Mouse (Mus musculus): ENCODE results near the gene Tmem205. TPM values are rescaled to one million over a fixed set of nuclear protein-coding genes. Genes with fewer than 3 reads are reported as not detected.
A peak's percentile ranks its signal among the peaks of the same experiment; 100 is the strongest.

The Tmem205 gene
- polyA plus RNA-seq, 1 experiment from 2014 or later: 41.5 TPM

- Histone ChIP-seq H3K4me3 (peak overlapping the region; percentile 60), H3K27me3 (replicated peaks) (no peaks in the 10 kb centered on the region), H3K9me3 (no peaks in the 10 kb centered on the region), H3K4me1 (peaks cover 37% of the 10 kb centered on the region), H3K4me2 (peak overlapping the region; percentile 71), H3K9ac (peak overlapping the region; percentile 87), H3K36me3 (peaks cover 7% of the 10 kb centered on the region), H3K27ac (replicated peaks) (peak overlapping the region; percentile 74)
- WGBS: 1% methylated on average over 6 of the region's 6 CpGs
- no peak for ATAC-seq (ENCODE audit: extremely low read depth, insufficient number of reproducible peaks, low FRiP score, low TSS enrichment)
Observed at GRCm38 (mm10) chr9:21926784-21927183, 572 bp downstream of the Tmem205 start.

- WGBS: 67% methylated on average over 6 of the region's 6 CpGs
- peak overlapping the region; percentile 87 for H3K9ac ChIP-seq
- peaks cover 37% of the 10 kb centered on the region for H3K4me1 ChIP-seq
- H3K4me2 ChIP-seq: peak overlapping the region; percentile 71
- H3K27ac ChIP-seq (replicated peaks): peak overlapping the region; percentile 74
- no peaks in the 10 kb centered on the region for H3K9me3 ChIP-seq
- H3K36me3 ChIP-seq: peaks cover 9% of the 10 kb centered on the region
- H3K27me3 ChIP-seq (replicated peaks): no peaks in the 10 kb centered on the region
- peak overlapping the region; percentile 60 for H3K4me3 ChIP-seq
- no peak for ATAC-seq (ENCODE audit: extremely low read depth, insufficient number of reproducible peaks, low FRiP score, low TSS enrichment)
Observed at GRCm38 (mm10) chr9:21926155-21926554, 1.2 kb downstream of the Tmem205 start.

- ATAC-seq (ENCODE audit: extremely low read depth, insufficient number of reproducible peaks, low FRiP score, low TSS enrichment): no peak
- Histone ChIP-seq H3K9me3 (no peaks in the 10 kb centered on the region), H3K36me3 (peaks cover 9% of the 10 kb centered on the region), H3K27me3 (replicated peaks) (no peaks in the 10 kb centered on the region), H3K4me1 (peaks cover 37% of the 10 kb centered on the region), H3K4me2 (no peak overlapping the region), H3K4me3 (no peak overlapping the region), H3K27ac (replicated peaks) (no peak overlapping the region), H3K9ac (no peak overlapping the region)
- 94% methylated on average over 1 of the region's 1 CpGs for WGBS
Observed at GRCm38 (mm10) chr9:21925506-21925905, 1.9 kb downstream of the Tmem205 start.

GRCm38 (mm10) chr9:21925034-21925433, 2.3 kb downstream of the Tmem205 start:
- peaks cover 9% of the 10 kb centered on the region for H3K36me3 ChIP-seq
- 87% methylated on average over 3 of the region's 3 CpGs for WGBS

GRCm38 (mm10) chr9:21924099-21924493, 3.3 kb downstream of the Tmem205 start:
- H3K4me1 ChIP-seq: peaks cover 37% of the 10 kb centered on the region
- H3K27me3 ChIP-seq (replicated peaks): no peaks in the 10 kb centered on the region
- H3K4me3 ChIP-seq: no peak overlapping the region
- H3K4me2 ChIP-seq: peak overlapping the region; percentile 16; the same call in 1 of the 2 replicates
- peaks cover 9% of the 10 kb centered on the region for H3K36me3 ChIP-seq
- WGBS: 21% methylated on average over 6 of the region's 6 CpGs
- no peaks in the 10 kb centered on the region for H3K9me3 ChIP-seq
- peak overlapping the region; percentile 92 for H3K27ac ChIP-seq (replicated peaks)
- H3K9ac ChIP-seq: no peak overlapping the region
- ATAC-seq (ENCODE audit: extremely low read depth, insufficient number of reproducible peaks, low FRiP score, low TSS enrichment): peak; percentile 71; the same call in 1 of the 2 replicates

More at GRCm38 (mm10) chr9:21925034-21925433, 2.3 kb downstream of the Tmem205 start:
- H3K4me2 ChIP-seq: no peak overlapping the region
- no peaks in the 10 kb centered on the region for H3K9me3 ChIP-seq
- H3K27me3 ChIP-seq (replicated peaks): no peaks in the 10 kb centered on the region
- peaks cover 37% of the 10 kb centered on the region for H3K4me1 ChIP-seq
- H3K27ac ChIP-seq (replicated peaks): no peak overlapping the region
- no peak for ATAC-seq (ENCODE audit: extremely low read depth, insufficient number of reproducible peaks, low FRiP score, low TSS enrichment)
- no peak overlapping the region for H3K9ac ChIP-seq
- H3K4me3 ChIP-seq: no peak overlapping the region

- peak overlapping the region; percentile 92 for H3K27ac ChIP-seq (replicated peaks)
- H3K9ac ChIP-seq: no peak overlapping the region
- no peak overlapping the region for H3K4me3 ChIP-seq
- H3K4me2 ChIP-seq: no peak overlapping the region
- H3K36me3 ChIP-seq: peaks cover 9% of the 10 kb centered on the region
- WGBS: 26% methylated on average over 3 of the region's 3 CpGs
- no peaks in the 10 kb centered on the region for H3K9me3 ChIP-seq
- peaks cover 42% of the 10 kb centered on the region for H3K4me1 ChIP-seq
- no peaks in the 10 kb centered on the region for H3K27me3 ChIP-seq (replicated peaks)
- no peak for ATAC-seq (ENCODE audit: extremely low read depth, insufficient number of reproducible peaks, low FRiP score, low TSS enrichment)
Observed at GRCm38 (mm10) chr9:21923490-21924098, 3.8 kb downstream of the Tmem205 start.

- Histone ChIP-seq H3K4me1 (peaks cover 46% of the 10 kb centered on the region), H3K4me2 (no peak overlapping the region), H3K9ac (no peak overlapping the region), H3K4me3 (no peak overlapping the region), H3K27me3 (replicated peaks) (no peaks in the 10 kb centered on the region), H3K27ac (replicated peaks) (peak overlapping the region; percentile 92), H3K9me3 (no peaks in the 10 kb centered on the region), H3K36me3 (peaks cover 9% of the 10 kb centered on the region)
- WGBS: 90% methylated on average over 4 of the region's 4 CpGs
- no peak for ATAC-seq (ENCODE audit: extremely low read depth, insufficient number of reproducible peaks, low FRiP score, low TSS enrichment)
Observed at GRCm38 (mm10) chr9:21923036-21923435, 4.3 kb downstream of the Tmem205 start.

- H3K4me3 ChIP-seq: peak overlapping the region; percentile 75
- H3K9ac ChIP-seq: peak overlapping the region; percentile 33; the same call in 1 of the 2 replicates
- H3K27ac ChIP-seq (replicated peaks): peak overlapping the region; percentile 34; the same call in 1 of the 2 replicates
- H3K36me3 ChIP-seq: peaks cover 2% of the 10 kb centered on the region; the same call in 1 of the 2 replicates
- ATAC-seq (ENCODE audit: extremely low read depth, insufficient number of reproducible peaks, low FRiP score, low TSS enrichment): no peak
- peaks cover 26% of the 10 kb centered on the region for H3K4me1 ChIP-seq
- 18% methylated on average over 5 of the region's 5 CpGs for WGBS
- H3K4me2 ChIP-seq: peak overlapping the region; percentile 97
- H3K27me3 ChIP-seq (replicated peaks): peaks cover 11% of the 10 kb centered on the region
- H3K9me3 ChIP-seq: no peaks in the 10 kb centered on the region
Observed at GRCm38 (mm10) chr9:21918692-21919384, 8.5 kb downstream of the Tmem205 start.

- peak; percentile 89 for ATAC-seq (ENCODE audit: extremely low read depth, insufficient number of reproducible peaks, low FRiP score, low TSS enrichment)
- H3K4me1 ChIP-seq: peaks cover 19% of the 10 kb centered on the region
- peak within 1 kb of the TSS; percentile 82 for H3K9ac ChIP-seq
- peaks cover 11% of the 10 kb centered on the region for H3K27me3 ChIP-seq (replicated peaks)
- H3K36me3 ChIP-seq: peaks cover 2% of the 10 kb centered on the region; the same call in 1 of the 2 replicates
- peak within 1 kb of the TSS; percentile 34; the same call in 1 of the 2 replicates for H3K27ac ChIP-seq (replicated peaks)
- WGBS: under 1% methylated on average over 36 of the region's 36 CpGs
- no peaks in the 10 kb centered on the region for H3K9me3 ChIP-seq
- H3K4me3 ChIP-seq: peak within 1 kb of the TSS; percentile 75
- H3K4me2 ChIP-seq: peak within 1 kb of the TSS; percentile 97
Observed at GRCm38 (mm10) chr9:21918035-21918592, 9.2 kb downstream of the Tmem205 start, which contains the start of gene Rab3d. Gene Rab3d (minus strand): TSS chr9:21918192.

GRCm38 (mm10) chr9:21917493-21918034, 9.8 kb downstream of the Tmem205 start:
- WGBS: 2% methylated on average over 35 of the region's 35 CpGs
- Histone ChIP-seq H3K4me1 (peaks cover 17% of the 10 kb centered on the region), H3K36me3 (peaks cover 2% of the 10 kb centered on the region; the same call in 1 of the 2 replicates), H3K9me3 (no peaks in the 10 kb centered on the region), H3K27ac (replicated peaks) (no peak overlapping the region), H3K27me3 (replicated peaks) (peaks cover 11% of the 10 kb centered on the region), H3K4me2 (peak overlapping the region; percentile 97), H3K4me3 (peak overlapping the region; percentile 75), H3K9ac (peak overlapping the region; percentile 82)
- ATAC-seq (ENCODE audit: extremely low read depth, insufficient number of reproducible peaks, low FRiP score, low TSS enrichment): no peak

- no peak for ATAC-seq (ENCODE audit: extremely low read depth, insufficient number of reproducible peaks, low FRiP score, low TSS enrichment)
- H3K9me3 ChIP-seq: no peaks in the 10 kb centered on the region
- H3K4me3 ChIP-seq: peak overlapping the region; percentile 75
- no peak overlapping the region for H3K27ac ChIP-seq (replicated peaks)
- 63% methylated on average over 3 of the region's 3 CpGs for WGBS
- H3K27me3 ChIP-seq (replicated peaks): peaks cover 11% of the 10 kb centered on the region
- H3K4me2 ChIP-seq: peak overlapping the region; percentile 97
- peaks cover 2% of the 10 kb centered on the region; the same call in 1 of the 2 replicates for H3K36me3 ChIP-seq
- H3K4me1 ChIP-seq: peaks cover 17% of the 10 kb centered on the region
- peak overlapping the region; percentile 82 for H3K9ac ChIP-seq
Observed at GRCm38 (mm10) chr9:21916851-21917492, 10.4 kb downstream of the Tmem205 start.
